Mouse (Mus musculus): ENCODE measurements around the gene Gm20388.
"Not testable (repeated sequence)": the region's sequence is repeated elsewhere in the genome, so short reads cannot be mapped to it uniquely, and the experiment has no call there.

Gene Gm20388

DNA sequence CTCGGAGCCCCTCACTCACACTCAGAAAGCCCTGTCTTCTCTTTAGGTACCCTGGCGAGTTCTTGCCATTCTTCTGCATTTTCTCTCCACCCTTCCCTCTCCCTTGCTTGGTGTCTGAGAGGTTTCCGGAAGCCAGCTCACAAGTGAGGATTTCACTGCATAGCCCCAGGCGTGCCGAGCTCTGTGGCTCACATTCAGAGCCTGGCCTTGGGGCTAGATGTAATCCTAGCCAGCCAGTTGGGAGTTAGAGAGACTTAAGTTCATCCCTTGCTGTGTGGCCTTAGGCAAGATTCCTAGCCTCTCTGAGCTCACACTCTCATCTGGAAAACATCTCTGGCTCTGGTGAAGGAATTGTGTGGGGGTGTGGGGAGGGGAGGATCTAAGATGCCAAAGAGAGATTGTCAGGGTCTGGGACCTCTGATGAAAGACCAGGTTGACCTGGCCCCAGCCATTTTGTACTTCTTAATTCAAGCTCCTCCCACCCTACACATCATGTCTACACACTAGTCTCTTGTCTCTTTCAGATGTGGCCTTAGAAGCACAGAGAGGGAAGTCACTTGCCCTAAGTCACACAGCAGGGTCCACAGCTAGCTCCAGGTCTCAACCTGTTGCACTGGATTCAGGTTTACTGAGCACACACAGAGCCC, 426.4 kb downstream of the Gm20388 start:
- DNase-seq (ENCODE audit: low spot score) = no peak

DNA sequence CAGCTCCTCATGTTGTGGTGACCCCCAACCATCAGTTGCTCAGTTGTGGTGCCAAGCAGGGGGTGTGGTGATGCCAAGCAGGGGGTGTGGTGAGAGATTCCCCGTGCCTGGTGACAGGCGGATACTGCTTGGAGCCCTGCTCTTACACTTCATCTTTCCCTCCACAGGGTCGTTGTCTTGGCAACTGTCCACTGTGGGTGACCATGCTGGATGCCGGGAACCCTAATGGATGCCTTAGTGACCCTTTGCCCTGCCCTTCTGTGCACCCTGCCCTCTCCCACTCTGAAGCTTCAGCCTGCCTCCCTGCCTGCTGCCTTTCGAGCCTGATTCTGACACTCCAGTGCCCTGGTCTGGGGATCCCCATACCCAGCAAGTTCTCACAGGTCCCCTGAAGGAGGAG, 427.0 kb downstream of the Gm20388 start:
- no peak for DNase-seq (ENCODE audit: low spot score)

DNA sequence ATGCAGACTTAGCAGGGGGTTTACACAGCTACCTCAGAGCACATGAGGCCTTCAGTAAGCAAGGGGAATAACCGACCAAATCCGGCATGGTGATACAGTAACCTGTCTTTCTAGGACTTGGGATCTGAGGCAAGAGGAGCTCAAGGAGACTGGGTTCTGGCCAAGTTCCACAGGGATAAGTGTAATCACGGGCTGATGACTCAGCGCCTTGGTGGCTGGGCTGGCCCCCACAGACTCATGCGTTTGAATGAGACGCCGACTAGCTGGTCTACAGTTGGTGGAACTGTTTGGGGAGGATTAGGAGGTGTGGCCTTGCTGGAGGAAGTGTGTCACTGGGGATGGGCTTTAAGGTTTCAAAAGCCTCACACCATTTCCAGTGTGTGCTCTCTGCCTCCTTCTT, 428.0 kb downstream of the Gm20388 start:
- DNase-seq (ENCODE audit: low spot score) = no peak

GRCm38 (mm10) chr8:120339743-120340142, 429.1 kb downstream of the Gm20388 start:
- no peak for DNase-seq (ENCODE audit: low spot score)

GRCm38 (mm10) chr8:120341124-120341523, 430.5 kb downstream of the Gm20388 start:
- DNase-seq (ENCODE audit: low spot score) = no peak

DNA sequence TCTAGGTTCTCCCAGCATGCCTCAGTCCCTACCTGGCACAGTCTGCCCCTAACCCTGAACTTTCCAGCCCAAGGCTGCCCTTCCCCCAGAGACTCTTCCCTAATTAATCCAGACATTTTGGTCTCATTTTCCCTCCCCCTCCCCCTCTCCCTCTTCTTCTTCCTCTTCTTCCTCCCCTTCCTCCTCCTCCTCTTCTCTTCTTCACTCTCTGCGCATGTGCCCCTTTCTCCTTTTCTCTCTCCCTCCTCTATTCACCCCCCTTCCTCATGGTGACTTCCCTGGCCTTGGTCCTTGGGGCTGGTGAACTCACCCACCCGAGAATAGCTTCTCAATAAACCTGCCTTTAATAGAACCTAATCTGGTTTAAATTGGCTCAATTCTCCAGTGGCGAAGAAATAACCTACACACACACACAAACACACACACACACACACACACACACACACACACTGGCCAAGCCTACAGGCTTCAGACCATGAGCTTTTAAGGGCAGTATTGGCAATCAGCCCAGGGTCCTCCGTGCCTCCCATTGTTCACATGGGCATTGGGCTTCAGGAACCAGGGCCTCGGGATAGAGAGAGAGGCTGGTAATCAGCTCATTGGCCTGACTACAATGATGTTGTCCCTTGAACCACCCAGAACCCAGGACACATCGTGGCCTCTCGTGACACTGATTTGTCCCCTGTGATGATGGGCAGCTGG, 432.4 kb downstream of the Gm20388 start:
- no peak for DNase-seq (ENCODE audit: low spot score)

- DNase-seq (ENCODE audit: low spot score) = no peak
These were observed 432.9 kb downstream of the Gm20388 start for GRCm38 (mm10) chr8:120343582-120343981.

DNA sequence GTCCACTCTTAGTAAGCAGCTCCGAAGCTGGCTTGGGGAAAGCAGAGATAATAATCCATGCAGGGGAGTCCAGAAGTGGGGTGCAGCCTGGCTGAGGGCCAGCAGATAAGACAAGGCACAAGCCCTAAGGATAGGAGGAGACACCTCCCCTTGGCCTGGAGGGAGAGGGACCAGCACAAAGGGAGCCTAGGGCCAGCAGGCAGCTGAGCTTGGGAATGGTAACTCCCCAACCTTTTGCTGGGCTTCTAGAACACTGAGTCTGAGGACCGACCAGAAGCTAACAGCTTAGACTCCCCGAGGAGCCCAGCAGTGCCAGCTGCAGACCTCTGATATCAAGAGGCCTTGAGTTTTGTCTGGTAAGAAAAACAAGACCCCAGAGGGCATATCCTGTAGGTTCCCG, 433.5 kb downstream of the Gm20388 start:
- no peak for DNase-seq (ENCODE audit: low spot score)

DNA sequence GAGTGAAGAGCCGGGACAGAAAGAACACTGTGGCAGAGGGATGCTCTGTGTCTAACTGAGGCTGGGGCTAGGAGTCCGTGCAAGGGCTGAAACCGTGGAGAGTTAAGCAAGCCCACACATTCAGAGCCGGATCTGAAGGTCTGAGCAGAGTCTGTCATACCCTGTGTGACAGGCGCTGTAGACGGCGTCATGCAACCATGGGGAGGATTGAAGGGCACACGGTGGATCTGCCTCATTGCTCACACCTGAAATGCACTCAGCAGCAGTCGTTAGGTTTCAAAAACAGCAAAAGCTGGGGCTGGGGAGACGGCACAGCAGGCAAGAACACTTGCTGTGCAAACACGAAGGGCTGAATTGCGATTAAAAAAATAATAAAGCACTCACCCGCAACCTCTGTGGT, 433.9 kb downstream of the Gm20388 start:
- DNase-seq (ENCODE audit: low spot score) = no peak

DNA sequence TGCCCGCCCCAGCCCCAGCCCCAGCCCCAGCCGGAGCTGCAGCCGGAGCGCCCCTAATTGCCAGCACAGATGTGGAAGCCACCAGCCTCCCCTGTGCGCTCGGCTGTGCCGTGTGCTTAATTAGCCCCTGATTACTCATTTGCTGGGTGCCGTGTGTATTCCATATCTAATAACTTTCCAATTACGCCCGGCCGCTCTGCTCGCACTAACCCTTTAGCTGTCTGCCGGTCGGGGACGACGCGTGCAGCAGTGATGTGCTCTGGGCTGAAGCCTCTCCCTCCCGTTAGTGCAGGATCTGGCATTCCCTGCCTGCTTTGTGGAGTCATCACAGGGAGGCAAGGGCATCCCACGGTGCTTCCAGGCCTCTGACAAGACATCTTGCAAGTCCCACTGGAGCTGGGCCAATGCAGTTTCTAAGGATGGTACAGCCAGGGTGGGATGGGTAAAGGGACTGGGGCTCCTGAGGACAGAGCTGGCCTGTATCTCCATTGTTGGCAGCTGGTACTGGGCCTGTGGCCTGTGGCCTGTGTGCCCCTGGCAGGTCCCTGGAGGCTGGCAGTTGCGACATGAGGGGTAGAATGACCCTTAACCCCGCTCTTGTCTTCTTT, 437.2 kb downstream of the Gm20388 start:
- DNase-seq (ENCODE audit: low spot score) = no peak

GRCm38 (mm10) chr8:120348922-120349321, 438.3 kb downstream of the Gm20388 start:
- DNase-seq (ENCODE audit: low spot score) = no peak

DNA sequence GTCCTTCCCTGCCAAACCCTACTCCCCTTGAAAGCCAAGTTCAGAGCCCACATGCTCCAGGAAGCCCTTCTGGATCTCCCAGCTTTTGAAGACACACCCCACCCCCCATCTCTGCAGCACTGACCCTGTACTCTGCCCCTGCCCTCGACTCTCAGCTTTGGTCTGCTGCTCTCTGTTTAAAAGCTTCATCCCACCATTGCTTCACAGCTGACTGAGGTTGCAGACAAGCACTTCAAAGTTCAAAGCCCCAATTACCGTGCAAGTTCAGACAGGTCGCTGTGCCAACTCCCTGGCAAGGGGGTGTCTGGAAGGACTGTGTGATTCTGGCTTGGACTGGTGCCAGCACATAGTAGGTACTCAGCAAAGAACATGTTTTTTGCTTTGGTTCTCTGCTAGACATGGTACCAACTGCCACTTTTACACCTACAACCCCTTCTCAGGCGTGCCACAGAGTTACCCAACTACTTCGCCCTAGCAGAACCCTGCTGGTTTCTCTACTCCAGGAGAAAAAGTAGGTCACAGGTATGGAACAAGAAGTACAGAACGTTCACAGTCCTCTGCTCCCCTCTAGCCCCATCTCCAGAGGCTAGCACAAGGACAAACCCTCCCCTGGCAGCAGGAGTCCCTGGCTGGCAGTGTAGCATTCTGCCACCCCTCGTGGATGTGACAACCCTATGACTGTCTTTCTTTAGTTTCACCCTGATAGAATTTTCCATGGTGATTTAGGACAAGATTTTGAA, 440.9 kb downstream of the Gm20388 start:
- no peak for DNase-seq (ENCODE audit: low spot score)

- DNase-seq (ENCODE audit: low spot score) = no peak
These were observed 441.5 kb downstream of the Gm20388 start for GRCm38 (mm10) chr8:120352096-120352495.

DNA sequence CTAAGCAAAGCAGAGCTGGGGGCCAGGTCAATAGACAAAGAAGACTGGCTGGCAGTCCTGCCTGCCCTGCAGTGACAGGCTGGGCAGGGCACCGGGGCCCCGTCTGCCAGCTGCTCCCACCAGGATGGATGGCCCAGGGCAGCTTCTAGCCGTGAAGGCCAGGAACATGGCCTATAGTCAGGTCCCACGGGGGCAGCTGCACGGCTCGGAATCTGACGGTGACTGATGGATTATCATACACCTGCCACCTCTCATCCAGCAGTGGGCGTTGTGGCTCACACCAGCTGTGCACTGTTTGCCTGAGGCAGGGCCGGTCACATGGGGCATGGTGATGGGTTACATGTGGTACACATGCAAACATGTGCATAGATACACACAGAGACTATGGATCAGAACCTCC, 445.4 kb downstream of the Gm20388 start:
- DNase-seq (ENCODE audit: low spot score) = no peak

DNA sequence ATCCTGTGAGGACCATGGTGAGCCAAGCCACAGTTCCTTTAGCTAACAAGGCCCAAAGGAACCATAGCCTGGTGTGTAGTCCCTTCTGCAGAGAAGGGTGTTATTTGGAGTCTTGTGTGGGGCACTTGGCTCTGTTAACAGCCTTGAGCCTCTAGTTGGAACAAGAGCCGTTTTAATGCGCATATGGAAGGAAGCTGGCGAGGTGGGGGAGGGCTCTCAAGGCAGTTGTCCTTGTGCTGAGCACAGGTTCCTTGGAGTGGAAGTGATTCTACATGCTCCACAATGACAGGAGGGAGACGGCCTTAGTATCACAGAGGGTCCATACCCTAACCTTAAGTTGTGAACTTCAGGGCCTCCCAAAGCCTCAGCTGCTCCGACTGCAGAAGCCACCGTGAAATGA, 446.9 kb downstream of the Gm20388 start:
- DNase-seq (ENCODE audit: low spot score) = no peak

DNA sequence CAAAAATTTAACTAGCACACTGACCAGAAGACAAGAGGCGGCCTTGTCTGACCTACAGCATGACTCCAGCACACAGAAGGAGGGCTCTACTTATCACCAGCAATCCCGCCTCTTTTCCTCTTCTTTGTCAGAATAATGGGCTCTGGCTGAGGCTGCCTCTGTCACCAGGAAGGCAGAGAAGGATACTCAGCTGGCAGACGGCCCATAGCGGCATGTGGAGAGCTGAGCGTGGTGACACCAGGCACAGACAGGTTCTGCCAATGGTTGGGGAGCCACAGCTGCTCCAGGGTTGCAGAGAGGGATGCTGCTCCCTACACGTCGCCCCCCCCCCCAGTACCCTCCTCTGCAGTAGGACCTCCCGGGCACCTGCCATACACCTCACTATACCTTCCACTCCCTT, 450.7 kb downstream of the Gm20388 start:
- no peak for DNase-seq (ENCODE audit: low spot score)

GRCm38 (mm10) chr8:120363552-120364071, 453.0 kb downstream of the Gm20388 start:
- no peak for DNase-seq (ENCODE audit: low spot score)

DNA sequence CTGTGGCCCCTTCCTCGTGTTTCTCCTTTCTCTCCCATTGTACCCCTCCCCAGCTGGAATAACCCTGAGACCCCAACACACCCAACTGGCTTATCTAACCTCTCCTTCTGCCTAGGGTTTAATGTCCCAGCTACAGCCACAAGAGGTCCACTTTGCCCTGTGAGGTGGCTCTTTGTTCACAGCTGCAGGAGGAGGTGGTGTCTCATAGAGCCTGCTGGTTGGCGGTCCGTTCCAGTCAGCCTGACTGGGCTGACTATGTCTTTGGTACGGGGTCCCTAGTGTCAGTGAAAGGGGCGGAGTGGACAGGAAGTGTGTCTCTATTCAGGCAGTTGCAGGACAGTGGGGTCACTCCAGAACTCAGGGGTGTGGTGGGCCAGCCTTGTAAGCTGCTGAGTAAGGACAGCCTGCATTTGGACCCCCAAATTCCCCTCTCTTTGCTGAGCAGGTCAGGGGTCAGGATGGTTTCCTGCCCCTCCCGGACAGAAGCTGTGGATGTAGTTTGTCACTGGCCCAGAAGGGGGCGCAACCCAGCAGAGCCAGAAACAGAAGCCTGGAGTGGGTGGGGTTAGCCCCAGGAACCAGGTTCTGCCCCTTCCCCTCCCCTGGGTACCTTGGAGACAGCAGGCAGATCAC, 453.6 kb downstream of the Gm20388 start:
- DNase-seq (ENCODE audit: low spot score) = peak; percentile 36

DNA sequence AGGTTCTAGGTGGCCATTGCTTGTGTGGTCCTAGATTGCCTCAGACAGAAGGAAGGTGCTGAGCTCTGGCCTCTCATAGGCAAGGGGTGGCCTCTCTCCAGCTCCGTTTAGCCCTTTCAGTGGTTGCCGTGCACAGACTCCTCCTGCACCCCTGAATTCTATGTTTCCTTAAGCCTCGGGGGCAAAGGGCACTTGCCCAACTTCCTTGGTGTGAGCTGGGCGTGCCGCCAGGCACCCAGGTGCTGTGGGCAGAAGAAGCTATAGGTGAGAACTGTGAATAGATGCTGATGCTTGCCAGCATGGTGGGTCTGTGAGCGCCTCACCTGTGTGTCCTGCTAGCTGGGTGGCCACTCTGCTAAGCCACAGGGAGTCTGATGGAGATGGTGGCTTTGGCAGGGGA, 456.2 kb downstream of the Gm20388 start:
- DNase-seq (ENCODE audit: low spot score) = no peak

- not testable (repeated sequence) for DNase-seq (ENCODE audit: low spot score)
These were observed 457.6 kb downstream of the Gm20388 start for GRCm38 (mm10) chr8:120368191-120368590.

DNA sequence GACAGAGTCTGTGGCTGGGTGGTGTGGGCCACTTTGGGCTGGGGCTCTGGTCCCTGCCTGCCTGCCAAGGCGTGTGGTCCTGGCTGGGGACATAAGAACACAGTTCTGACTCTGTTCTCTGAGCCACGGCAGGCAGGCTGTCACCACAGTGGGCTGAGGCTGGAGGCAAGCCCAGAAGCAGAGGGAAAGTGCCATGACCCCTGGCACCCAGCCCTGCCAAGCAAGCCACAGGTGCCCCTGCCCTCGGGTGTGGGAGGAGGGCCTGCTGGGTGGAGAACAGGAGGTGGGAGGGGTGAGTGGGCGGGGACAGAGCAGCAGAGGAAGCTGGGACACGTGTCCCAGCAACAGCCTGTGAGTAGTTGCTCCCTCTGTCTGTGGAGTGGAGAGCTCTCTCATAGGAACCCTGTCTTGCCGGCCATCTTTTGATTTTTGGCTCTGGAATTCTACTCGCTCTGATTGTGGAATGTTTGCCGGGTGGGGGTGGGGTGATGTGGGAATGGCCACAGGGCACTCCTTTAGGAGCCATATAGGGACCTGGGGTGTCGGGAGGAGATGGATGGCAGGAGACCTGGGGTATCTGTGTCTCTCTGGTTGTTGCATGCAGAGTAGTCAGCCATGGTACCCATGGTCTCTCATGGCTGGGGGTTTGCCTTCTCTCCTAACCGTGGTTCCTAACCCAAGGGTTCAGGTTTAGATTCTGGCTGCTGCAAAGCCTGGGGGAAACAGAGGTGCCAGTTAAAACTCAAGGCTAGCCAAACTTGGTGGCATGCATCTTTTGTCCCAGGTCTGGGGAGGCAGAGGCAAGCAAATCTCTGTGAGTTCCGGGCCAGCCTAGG, 458.4 kb downstream of the Gm20388 start:
- peak; percentile 75 for DNase-seq (ENCODE audit: low spot score)

Data from ovary, postnatal 14 days (tissue).